Mouse (Mus musculus): ENCODE data around the gene Sumf1. TPM values are rescaled to one million over a fixed set of nuclear protein-coding genes. Genes with fewer than 3 reads are reported as not detected.

The Sumf1 gene
- 28.9 TPM for polyA plus RNA-seq (2017; shearing (Covaris generic))

GRCm38 (mm10) chr6:108184847-108185684 lies at the start of gene Sumf1:
TSS of gene Sumf1 (minus strand) at chr6:108185582.

GRCm38 (mm10) chr6:108212881-108213295 lies 27.5 kb upstream of the Sumf1 start, which contains the start of gene Itpr1:
TSS of gene Itpr1 (plus strand) at chr6:108213096.

GRCm38 (mm10) chr6:108064918-108065526 lies 120.4 kb downstream of the Sumf1 start, which contains the start of gene Setmar:
TSS of gene Setmar (plus strand) at chr6:108065045.

Other genes starting within 250 kb of the Sumf1 start
- gene Setmar, start 120.5 kb downstream of the Sumf1 start, polyA plus RNA-seq (2017; shearing (Covaris generic)) = 5.2 TPM
- 18.9 TPM for gene Itpr1, start 27.5 kb upstream of the Sumf1 start, polyA plus RNA-seq (2017; shearing (Covaris generic))